Mouse (Mus musculus) monocyte, adult 5-6 weeks (primary cell): ENCODE data around the gene Rnf4. TPM values are rescaled to one million over a fixed set of nuclear protein-coding genes. Genes with fewer than 3 reads are reported as not detected.

Experiments
- ATAC-seq: fragments of 153-309, 156-312 bp; replicated peaks from 2 replicates; pipeline ENCODE4 v1.8.0; 2017; ENCODE audit warnings: mild to moderate bottlenecking; ENCODE audit not compliant: low TSS enrichment, insufficient number of reproducible peaks, severe bottlenecking, poor library complexity, low FRiP score
- total RNA-seq: library from RNA; stranded (forward); fragments of 200-1000, 200-491, 200-594 nt; gene quantifications from 3 replicates; pipeline ENCODE4 v1.2.3, GENCODE M21; 2017

The Rnf4 gene
- total RNA-seq, 1 experiment from 2014 or later: 155 TPM

GRCm38 (mm10) chr5:34334081-34334480 is 2.0 kb upstream of the Rnf4 start:
- ATAC-seq: no peak

DNA sequence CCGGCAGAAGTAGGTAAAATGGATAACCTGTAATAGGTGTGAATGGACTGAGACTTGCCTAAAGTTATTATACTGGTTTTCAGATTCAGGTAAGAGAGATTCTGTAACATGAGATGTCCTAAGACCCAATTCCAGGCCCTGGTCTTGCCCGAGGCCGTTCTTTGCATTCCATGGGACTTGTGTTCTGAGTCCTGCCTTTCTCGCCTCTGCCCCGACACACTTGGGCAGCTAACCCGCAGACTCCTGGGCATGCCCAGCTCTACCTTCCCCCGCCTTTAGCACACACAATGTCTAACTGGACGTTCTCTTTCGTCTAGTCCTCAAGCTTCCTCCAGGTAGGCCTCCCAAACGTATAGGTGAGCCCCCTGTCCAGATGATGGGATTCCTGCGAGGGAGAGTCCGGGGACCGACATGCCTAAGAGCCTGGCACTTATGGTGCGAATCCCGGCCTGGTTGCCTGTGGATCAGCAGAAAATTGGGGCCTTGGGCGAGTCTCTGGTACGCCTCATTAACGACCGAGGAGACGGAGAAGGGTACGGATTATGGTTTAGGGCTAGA is 471 bp upstream of the Rnf4 start:
- ATAC-seq: 0 out of 2 replicates have a peak, but pooled peaks have one; percentile 2

DNA sequence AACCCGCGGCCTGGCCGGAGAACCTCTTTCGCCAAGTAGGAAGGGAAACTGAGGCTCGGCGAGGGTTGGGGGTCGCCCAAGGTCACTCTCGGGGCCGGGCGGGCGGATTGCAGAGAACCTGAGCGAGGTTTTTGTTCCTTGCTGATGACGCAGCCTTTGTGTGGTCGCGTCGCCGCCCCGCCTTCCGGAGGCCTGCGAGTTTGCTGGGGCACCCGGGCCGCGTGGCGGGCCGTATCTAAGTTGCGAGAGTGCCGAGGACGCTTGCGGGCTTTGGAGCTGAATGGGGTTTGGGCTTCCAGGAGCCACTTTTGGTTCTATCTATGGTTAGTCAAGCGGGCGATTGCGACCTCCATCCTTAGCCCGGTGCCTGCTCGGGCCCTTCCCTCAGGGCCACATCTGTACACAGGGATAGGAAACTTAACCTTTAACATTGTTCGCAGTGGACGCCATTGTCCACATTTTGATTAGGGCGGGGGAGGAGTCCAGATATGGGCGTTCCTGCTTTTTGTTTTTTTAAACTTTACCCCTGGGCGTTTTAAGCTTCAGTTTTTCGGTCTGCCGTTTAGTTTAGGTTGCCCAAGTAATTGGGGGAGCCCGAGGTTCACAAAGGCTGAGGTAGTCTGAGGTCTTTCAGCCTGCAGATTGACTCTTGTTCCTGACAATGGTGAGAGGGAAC is 824 bp downstream of the Rnf4 start:
- peak; percentile 34; the same call in 1 of the 2 replicates for ATAC-seq

- no peak for ATAC-seq
Observed at GRCm38 (mm10) chr5:34340246-34340645, 4.2 kb downstream of the Rnf4 start.

- ATAC-seq: no peak
Observed at GRCm38 (mm10) chr5:34352084-34352631, 16.1 kb downstream of the Rnf4 start.

- ATAC-seq: no peak
Observed at GRCm38 (mm10) chr5:34360261-34360660, 24.2 kb downstream of the Rnf4 start.

DNA sequence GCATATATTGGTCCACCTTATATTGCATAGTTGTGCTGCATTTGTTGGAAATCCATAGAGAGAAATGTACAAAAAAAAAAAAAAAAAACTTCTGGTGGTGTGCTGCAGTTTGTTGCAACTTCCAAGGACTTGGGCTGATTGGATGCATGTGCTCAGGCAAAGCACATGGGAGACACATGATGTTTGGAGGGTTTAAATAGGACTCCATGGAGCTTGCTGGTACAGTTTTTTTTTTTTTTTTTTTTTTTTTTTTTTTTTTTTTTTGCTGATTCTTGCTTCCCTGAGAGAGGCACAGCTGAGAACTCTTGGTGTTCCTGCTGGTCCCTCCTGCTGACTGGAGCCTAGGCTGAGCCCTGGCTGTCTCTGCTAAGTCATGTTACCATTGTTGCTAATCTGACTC is 27.0 kb downstream of the Rnf4 start:
- no peak for ATAC-seq

- 0 out of 2 replicates have a peak, but pooled peaks have one; percentile 1 for ATAC-seq
Observed at GRCm38 (mm10) chr5:34368551-34369290, 32.6 kb downstream of the Rnf4 start.

DNA sequence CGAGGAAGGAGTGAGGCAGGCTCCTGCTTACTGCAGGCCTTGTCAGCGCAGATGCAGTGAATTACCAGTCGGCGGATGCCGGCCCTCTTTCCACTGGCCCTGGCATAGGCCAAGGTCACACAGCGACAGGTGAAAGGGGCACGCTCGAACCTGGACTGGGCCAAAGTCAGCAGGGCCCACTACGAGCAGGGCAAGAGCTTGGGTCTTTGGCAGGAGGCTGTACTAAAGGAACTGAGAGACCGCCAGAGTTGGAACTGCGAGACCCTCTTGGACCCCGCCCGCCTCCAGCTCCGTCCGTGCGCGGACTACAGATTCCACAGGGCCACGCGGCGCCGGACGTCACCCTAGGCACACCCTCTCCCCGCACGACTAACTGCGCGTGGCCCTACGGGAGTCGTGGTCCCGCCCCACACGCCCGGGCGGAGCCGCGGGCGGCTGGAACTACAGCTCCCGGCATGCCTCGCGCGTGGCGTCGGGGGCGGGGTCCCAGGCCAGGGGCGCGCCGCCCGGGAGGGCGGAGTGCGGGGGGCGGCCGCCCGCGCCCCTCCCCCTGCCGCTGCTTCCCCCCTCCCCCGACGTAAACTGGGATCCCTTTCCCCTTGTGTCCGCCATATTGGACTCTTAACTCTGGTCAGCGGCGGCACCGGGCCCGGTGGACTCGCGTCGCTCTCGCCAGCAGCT is 33.4 kb downstream of the Rnf4 start, which contains the start of gene Fam193a:
TSS of gene Fam193a (plus strand) at position 593 of the 681 bp plus-strand sequence.
- peak; percentile 93 for ATAC-seq

GRCm38 (mm10) chr5:34370022-34370823 is 34.1 kb downstream of the Rnf4 start:
- no peak for ATAC-seq

GRCm38 (mm10) chr5:34370840-34371239 is 34.8 kb downstream of the Rnf4 start:
- ATAC-seq: no peak

GRCm38 (mm10) chr5:34372141-34372540 is 36.1 kb downstream of the Rnf4 start:
- ATAC-seq: no peak

- no peak for ATAC-seq
Observed at GRCm38 (mm10) chr5:34372541-34372940, 36.5 kb downstream of the Rnf4 start.

DNA sequence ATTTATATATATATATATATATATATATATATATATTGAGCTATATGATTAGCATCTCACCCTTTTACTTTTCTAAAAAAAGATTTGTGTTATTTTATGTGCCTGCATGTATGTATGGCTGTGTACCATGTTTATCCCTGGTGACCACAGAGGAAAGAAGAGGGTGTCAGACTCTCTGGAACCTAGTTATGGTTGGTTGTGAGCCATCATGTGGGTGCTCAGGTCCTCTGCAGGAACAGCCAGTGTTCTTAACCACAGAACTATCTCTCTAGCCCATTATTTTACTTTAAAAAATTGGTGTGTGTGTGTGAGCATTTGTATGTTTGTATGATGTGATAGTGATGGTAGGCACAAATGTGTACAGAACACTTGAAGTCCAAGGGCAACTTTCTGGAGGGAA is 42.7 kb downstream of the Rnf4 start:
- no peak for ATAC-seq

- ATAC-seq: no peak
Observed at GRCm38 (mm10) chr5:34381700-34382099, 45.6 kb downstream of the Rnf4 start.

GRCm38 (mm10) chr5:34385616-34386015 is 49.5 kb downstream of the Rnf4 start:
- ATAC-seq: no peak

GRCm38 (mm10) chr5:34386744-34387143 is 50.7 kb downstream of the Rnf4 start:
- no peak for ATAC-seq

DNA sequence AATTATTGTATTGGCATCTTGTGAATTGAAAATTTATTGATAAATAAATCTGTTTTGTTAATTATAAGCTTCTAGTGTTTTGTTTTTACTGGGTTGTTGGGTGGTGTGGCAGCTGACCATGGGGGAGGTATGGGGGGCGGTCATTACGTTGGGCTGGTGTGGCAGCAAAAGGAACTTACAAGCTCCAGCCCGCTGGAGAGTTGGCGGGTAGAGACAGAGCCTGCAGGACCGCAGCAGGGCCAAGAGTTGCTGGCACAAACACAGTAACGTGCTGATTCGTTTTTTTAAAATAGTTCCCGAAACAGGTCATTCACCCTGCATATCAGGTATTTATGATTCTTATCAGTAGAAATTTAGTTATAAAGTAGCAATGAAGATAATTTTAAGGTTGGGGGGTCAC is 57.2 kb downstream of the Rnf4 start:
- no peak for ATAC-seq
